Mouse (Mus musculus): ENCODE data around the gene Nubp2.

Nubp2 gene

DNA sequence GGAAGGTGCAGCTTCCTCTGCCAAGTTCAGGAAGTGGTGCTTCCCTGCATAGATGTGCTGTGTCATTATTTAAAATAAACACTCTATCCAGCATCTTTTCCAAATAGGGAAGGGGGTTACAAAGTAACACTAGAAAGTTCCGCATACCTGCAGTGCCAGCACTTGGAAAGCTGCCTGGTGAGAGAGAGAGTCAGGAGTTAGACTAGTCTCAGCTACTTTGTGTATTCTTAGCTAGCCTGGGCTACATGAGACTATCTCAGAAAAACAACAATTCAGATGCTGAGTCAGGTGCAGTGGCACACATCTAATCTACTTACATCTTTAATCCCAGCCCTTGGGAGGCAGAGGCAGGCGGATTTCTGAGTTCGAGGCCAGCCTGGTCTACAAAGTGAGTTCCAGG lies 24.4 kb downstream of the Nubp2 start:
- CTCF ChIA-PET, result no interaction called here

DNA sequence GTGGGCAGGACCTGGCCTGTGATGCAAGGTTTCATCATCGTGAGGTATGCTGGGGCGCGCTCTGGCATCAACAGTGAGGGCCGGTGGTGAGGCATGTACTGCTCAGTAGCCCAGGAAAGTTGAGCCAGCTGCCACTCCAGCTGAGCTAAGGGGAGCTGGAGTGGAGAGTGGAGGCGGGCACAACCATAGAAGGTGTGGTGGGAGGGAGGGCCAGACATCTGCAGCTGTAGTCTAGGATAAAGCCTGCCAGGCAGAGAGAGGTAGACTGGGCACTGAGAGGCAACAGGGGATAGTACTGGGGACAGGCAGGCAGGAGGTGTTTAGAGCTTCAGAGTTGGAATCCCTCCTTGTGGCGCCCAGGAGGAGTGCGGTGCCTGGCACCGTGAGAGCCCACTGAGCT lies 26.1 kb downstream of the Nubp2 start:
- CTCF ChIA-PET, result no interaction called here

DNA sequence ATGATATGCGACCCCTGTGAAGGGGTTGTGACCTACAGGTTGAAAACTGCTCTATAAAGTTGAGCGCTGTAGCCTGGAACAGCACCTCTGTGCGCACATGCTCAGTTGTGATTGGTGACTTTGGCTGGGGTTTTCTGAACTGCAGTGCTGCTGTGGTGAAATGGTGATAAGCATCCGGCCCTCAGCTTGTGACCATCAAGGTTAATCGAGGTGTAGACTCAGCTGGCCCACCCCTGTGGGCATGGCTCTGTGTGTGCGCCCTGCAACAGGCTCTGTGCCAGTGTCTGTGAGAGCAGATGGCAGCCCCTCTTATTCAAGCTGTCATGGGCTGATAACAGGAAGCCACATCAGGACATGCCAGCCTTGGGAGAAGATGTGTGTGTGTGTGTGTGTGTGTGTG lies 27.2 kb downstream of the Nubp2 start:
- CTCF ChIA-PET, result no interaction called here

DNA sequence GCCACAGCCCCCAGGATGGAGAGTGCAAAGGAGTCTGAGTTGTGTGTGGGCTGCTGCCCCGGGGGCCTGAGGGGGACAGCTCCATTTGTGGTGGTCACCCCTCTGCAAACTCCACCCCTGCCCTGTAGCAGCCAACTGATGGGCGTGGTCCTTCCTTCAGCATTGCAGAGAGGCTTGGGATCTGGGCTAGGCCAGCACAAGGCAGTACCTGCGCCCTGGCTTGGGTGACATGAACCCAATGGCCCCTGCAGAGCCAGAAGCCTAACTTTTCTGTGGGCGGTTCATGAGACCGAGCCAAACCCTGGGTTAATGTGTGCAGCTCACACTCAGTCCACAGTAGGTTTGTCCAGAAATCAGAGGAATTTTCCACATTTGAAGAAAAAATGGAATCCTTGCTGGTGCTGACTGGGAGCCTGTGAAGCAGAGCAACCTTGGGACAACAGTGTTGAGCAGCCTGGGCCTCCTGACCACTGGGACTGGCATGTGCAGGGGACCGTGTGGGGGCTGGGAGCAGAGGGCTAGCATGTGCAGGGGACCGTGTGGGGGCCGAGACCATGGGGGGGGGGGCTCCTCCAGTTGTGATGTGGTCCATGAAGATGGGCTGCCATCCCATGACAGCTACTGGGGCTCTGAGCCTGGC lies 28.2 kb downstream of the Nubp2 start:
- CTCF ChIA-PET, result no interaction called here

DNA sequence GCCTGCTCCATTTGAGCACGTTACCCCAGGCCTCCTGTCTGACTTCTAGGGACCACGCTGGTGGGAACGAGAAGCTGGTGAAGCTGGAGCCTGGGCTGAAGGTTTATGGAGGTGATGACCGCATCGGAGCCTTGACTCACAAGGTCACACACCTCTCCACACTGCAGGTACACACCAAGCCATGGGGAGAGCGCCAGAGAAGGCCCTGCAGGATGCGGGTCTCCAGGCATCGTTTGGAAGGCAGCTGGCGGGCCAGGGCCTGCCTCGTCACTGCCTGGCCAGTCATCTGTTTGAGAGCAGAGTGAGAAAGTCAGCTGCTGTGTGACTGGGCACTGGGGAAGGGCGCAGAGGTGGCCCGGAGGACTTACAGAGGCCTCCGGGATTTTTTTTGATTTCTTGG lies 29.6 kb downstream of the Nubp2 start:
- CTCF ChIA-PET, result no interaction called here

DNA sequence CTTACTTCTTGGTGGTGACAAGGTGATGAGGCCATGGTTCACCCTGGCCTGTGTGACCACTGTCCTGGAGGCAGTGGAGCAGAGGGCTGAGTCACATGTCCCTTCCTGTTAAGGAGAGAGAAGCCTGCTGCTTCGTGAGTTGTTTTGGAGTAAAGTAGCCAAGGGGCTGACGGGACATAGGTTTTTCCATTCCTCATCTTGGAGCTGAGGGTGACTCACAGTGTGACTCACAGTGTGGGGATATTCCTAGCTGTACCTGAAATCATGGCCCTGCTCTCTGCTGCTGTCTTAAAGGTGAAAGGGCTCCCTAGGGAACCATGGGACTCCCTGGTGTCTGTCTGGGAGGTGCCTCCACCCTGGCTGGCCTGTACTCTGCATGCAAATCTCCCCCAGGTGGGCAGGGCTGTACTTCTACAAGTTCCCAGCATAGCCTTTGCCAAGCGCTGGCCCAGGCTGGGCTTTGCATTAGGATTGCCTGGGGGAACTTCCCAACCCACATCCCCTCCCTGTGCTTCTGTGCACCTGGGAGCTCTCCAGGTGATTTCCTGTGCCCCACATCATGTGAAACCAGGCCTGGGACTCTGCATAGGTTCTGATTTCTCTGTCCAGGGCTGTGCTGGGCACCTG lies 30.2 kb downstream of the Nubp2 start:
- CTCF ChIA-PET, result no interaction called here

DNA sequence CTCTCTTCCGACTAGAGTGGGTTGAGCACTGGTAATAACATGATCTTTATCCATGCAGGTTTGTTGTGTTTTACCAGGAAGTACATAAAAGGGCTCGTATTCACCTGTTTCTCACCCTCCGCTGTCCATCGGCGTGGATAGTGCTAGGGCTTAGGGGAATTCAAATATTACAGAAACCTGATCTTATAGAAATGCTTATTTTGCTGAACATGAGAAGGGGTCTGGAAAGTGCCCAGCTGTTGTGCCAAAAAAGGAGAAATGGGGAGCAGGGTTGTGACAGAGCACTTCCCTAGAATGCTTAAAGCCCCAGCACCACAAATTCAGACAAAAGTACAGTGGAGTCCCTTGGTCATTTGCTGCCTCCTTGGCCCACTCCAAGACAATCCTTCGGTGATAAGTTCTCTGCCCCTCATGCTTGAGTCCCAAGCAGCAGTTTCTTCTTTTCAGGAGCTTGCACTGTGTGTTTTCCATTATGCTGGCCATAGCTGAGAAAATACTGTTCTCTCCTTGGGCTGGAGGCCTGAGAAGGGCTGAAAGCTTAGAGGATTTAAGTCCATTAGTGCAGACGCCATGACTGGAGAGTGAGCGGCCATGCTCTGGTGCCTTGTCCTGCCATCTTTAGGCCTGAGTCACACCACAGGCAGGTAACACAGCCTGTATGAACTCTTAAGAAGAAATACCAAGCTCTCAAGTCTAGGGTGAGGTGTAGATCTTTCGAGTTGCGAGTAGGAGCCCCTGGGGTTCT lies 34.6 kb downstream of the Nubp2 start:
- CTCF ChIA-PET, result interaction anchor here (1.1 kb wide), 1 partner anchor 31 kb away, joined by 4 read pairs; no protein-coding TSS in a partner anchor

DNA sequence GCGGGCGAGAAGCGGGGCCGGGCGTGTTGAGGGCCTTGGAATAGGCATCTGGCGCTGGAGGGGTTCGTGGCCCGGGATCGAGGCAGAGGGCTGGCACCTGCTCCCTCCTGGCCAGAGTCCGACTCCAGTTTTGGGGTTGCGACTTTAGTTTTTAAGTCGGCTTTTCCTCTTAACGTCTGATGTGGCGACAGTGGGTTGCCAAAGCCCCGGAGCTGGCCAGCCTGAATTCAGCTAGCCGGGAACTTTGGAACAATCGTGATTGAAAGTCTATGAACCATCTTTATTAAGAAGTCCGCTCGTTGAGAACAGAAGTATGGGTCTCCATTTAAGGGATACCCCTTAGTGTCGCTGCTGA lies 35.4 kb downstream of the Nubp2 start:
- CTCF ChIA-PET, result interaction anchor here (1.1 kb wide), 1 partner anchor 31 kb away, joined by 4 read pairs; no protein-coding TSS in a partner anchor

DNA sequence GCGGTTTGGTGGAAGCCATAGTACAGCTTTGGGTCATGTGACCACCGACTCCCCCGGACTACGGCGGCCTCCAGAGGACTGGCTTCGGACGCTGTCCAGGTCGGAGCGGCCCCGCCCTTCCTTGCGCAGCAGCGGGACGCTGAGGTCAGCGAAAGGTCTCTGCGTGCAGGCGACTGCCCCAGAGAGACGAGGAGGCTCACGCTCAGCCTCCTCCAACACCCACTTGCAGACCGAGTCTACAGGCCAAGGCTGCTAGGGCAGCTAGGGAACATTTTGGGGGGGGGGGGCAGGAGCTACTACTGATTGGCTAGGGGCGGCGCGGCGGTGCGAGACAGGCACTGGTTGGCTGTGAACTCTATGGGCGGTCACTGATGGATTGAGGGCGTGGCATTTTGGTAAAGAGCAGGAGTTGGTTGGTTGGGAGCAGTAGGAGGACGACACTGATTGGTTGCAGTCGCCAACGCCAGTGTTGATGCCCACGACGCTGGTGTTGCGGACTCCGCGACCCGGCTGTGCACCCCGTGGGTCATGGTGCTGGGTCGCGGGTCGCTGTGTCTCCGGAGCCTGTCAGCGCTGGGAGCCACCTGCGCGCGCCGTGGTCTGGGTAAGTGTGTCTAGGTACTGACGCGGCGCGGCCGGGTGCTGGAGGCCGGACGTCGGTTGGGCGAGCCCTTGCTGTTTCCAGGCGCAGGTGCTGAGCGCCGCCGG lies 35.9 kb downstream of the Nubp2 start, which contains the start of gene Fahd1:
Gene Fahd1 (minus strand): TSS at position 300 of the 708 bp plus-strand sequence.
- CTCF ChIA-PET, result interaction anchor here (1.1 kb wide), 1 partner anchor 32 kb away, joined by 4 read pairs; no protein-coding TSS in a partner anchor

DNA sequence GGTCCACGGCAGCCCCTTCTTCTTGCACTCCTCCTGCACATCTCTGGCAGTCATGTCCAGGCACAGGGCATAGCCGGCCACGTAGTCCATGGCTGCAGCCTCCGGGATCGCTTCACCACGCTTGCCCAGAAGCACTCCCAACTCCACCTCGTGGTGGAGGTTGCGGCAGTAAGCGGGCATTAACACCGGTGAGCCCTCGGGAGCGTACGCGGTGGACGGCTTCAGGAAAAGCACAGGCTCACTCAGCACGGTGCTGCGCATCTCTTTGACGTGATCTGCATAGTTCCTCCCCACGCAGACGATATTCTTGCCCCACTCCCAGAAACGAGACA lies 36.5 kb downstream of the Nubp2 start:
- CTCF ChIA-PET, result no interaction called here

DNA sequence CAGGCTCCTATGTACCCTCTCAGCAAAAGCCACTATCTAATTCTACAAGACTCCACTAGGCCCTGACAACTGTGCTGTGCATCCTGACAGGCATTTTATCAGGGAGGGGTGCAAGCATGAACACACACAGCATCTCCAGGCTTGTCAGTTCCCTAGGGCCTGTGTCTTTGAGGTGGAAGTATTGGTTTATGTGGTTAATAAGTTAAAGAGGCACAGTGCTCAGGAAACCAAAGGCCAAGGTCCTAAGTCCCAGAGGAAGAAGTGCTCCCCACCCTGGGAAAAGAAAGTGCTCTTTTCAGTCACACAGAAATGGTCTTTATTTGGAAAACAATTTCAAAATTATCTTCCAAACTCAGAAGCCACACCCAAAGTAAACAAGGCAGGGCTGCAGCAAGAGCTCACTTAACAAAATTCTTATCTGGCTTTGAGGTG lies 37.5 kb downstream of the Nubp2 start:
- CTCF ChIA-PET, result interaction anchor here (0.7 kb wide), 1 partner anchor 384 kb away, joined by 3 read pairs; no protein-coding TSS in a partner anchor

DNA sequence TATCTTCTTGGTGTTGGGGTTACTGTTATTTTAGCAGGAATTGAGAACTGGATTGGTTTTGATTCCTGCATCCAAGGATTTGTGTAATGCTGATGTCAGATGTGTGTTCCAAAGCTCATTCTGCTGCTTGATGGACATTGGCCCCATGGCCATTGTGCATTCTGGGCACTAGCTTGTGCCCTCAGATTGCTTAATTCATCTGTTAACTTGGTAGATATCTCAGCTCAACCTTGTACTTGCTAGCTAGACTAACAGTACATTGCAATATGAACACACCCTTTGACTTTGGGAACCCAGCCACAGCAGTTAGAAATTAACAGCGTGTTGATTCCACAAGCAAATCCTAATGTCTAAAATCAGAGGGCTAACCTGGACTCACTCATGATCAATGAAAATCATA lies 38.8 kb downstream of the Nubp2 start:
- CTCF ChIA-PET, result no interaction called here

DNA sequence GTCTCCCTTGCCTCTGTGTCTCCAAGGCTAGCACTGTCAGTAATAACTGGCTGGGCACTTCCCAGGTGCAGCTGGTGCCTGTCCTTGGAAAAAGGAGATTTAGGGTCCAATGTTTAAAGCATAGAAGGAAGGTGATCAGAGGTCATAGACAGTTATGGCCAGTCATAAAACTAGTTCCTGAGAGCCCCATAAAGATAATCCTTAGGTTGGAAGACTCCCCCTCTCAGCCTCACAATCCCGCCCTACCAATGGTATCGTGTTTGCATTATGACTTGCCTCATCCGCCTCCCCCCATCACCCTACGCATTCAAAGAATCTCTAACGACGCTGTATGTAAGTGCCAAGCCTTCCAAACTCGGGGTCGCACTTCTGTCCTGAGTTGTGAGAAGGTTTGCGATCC lies 41.6 kb downstream of the Nubp2 start:
- CTCF ChIA-PET, result no interaction called here

DNA sequence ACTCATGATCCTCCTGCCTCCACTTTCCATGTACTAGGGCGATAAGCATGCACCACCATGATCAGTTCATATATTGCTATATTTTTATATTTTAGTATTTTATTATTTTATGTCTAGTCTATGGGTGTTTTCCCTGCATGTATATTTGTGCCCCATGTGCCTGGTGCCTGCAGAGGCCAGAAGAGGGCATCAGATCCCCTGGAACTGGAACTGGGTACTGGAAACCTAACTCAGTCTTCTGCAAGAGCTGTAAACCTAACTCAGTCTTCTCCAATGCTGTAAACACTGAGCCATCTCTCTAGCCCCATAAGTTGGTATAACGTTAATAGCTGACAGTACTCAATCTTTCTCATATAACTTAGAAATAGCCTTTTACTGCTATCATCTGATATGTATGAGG lies 43.5 kb downstream of the Nubp2 start:
- CTCF ChIA-PET, result no interaction called here

DNA sequence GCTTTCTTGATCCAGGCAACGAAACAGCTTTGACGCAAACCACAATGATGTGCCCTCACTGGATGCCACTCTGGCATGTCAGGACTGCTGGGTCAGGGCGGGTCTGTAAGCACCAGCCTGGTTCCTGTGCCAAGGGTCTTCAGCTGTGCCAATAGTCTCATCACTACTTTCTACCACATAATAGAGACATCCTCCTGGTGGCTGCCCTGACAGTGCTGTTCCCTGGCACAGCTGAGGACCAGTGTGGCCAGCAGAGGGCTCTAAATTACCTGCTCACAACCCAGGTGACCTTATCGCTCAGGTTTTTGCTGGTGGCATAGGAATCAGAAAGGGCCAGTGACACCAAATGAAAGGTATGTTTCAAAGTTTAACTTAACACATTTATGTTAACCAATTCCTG lies 45.0 kb downstream of the Nubp2 start:
- CTCF ChIA-PET, result interaction anchor here (0.6 kb wide), 1 partner anchor 382 kb away, joined by 3 read pairs; no protein-coding TSS in a partner anchor

DNA sequence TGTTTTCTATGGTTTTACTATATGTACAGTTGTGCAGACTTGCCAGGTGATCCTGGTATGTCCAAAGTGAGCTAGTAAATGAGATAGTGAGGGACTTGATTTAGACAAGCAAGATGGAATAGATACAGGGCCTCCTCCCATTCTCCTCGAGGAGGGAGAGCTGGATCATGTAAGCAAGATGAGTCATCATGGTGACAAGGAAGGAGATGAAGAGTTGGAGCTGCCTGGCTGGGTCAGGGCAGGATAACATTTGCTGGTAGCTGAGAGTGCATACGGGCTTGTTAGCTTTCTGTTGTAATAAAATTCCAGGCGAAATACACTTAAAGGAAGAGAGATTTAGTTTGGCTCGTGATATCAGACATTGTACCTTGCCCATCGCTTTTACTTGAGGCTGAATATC lies 45.8 kb downstream of the Nubp2 start:
- CTCF ChIA-PET, result interaction anchor here (0.6 kb wide), 1 partner anchor 381 kb away, joined by 3 read pairs; no protein-coding TSS in a partner anchor

DNA sequence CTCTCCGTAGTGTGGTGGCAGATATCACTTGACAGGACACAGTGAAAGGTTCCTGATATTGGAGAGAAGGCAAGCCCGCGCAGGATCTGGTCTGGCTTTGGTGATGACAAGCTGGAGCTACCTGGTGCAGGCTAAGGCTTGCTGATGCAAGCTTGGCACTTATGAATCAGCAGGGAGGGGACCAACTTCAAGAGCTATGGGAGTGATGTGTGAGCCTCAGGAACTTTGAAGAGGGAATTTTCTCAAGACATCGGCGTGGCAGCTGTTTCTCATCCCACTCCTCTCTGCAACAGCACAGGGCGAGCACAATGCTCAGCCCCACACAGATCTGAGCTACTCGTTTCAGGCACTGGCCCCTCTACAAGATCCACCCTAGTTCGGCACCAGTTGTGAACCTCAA lies 46.3 kb downstream of the Nubp2 start, which contains the start of gene Hagh:
Gene Hagh (plus strand): TSS at position 302 of the 400 bp plus-strand sequence.
- CTCF ChIA-PET, result interaction anchor here (0.6 kb wide), 1 partner anchor 129 kb away, joined by 4 read pairs; no protein-coding TSS in a partner anchor

All from spleen, embryonic (tissue).